In the genomic region with DNA sequence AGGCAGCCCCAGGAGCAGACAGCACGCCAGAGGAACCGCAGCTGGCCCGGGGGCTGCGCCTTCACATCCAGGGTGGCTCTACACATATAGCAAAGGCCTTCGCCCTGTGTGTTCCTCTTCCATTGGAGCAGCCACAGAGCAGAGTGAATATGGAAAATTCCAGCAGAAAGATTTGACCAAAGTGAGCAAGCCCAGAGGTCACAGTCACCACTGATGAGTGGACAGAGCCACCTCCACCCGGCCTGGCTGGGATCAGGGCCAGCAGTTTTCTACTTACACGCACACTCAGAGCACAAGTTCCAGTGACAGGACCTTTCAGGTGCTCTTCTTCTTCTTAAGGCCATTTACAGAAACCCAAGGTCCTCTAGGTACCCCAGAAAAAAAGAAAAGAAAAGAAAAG, we compare ENCODE assay signal across 19 mouse cellular contexts.
DNase-seq lines count a peak whose midpoint lies in the region; ATAC-seq and TF ChIP-seq lines count a peak whose summit lies in the region.
"Had no signal": no experiment of that assay in that cellular context is flagged by ENCODE, and none has a peak within 500 bp of the region (broad histone marks: within the 10 kb centered on the region; RNA-seq: fewer than 3 reads in every experiment).

No protein-coding gene starts in this region.

- H3K36me3 ChIP-seq in forebrain, embryonic 10.5 days (replicated peaks), result no peaks in the 10 kb centered on the region
- H3K36me3 ChIP-seq in forebrain, embryonic 12.5 days (replicated peaks), result no peaks in the 10 kb centered on the region
- H3K36me3 ChIP-seq in kidney, adult 2 months (ENCODE audit: control insufficient read depth, insufficient read depth, low read length), result no peaks in the 10 kb centered on the region
- H3K36me3 ChIP-seq in neural tube, embryonic 13.5 days, result no peaks in the 10 kb centered on the region
- H3K36me3 ChIP-seq: embryonic facial prominence, embryonic 12.5 days; intestine, embryonic 15.5 days; lung, embryonic 15.5 days; neural tube, embryonic 12.5 days had no signal

- no peaks in the 10 kb centered on the region for H3K9me3 ChIP-seq in forebrain, embryonic 10.5 days
- H3K9me3 ChIP-seq in forebrain, embryonic 12.5 days, result no peaks in the 10 kb centered on the region
- H3K9me3 ChIP-seq in neural tube, embryonic 13.5 days, result no peaks in the 10 kb centered on the region
- H3K9me3 ChIP-seq: embryonic facial prominence, embryonic 12.5 days; intestine, embryonic 15.5 days; lung, embryonic 15.5 days; neural tube, embryonic 12.5 days had no signal

- H3K4me1 ChIP-seq in forebrain, embryonic 10.5 days, result peaks cover 47% of the 10 kb centered on the region
- H3K4me1 ChIP-seq in forebrain, embryonic 12.5 days, result peaks cover 48% of the 10 kb centered on the region
- H3K4me1 ChIP-seq in kidney, adult 2 months (ENCODE audit: control insufficient read depth, insufficient read depth, low read length), result no peaks in the 10 kb centered on the region
- peaks cover 63% of the 10 kb centered on the region for H3K4me1 ChIP-seq in neural tube, embryonic 13.5 days (replicated peaks)
- H3K4me1 ChIP-seq: intestine, embryonic 15.5 days had no signal

- TF ChIP-seq CTCF in kidney, adult 2 months (conservative IDR thresholded peaks at IDR 0.05; ENCODE audit: insufficient read depth, insufficient read length, low read depth, low read length), result no peak

- DNase-seq in forebrain, embryonic 10.5 days (ENCODE audit: extremely low spot score, low spot score), result no peak
- DNase-seq in kidney, adult 2 months, result peak; percentile 51
- no peak for DNase-seq in kidney, postnatal 4 days
- DNase-seq in neural tube, embryonic 10.5 days (ENCODE audit: extremely low spot score, low spot score), result no peak
- DNase-seq in kidney, postnatal 36 days, result peak; percentile 11 to 40
- DNase-seq in left cerebral cortex, postnatal 25 days (ENCODE audit: low spot score in 2 of 2), result no peak
- DNase-seq: cerebellum, adult 9-10 months; heart, postnatal 10 days; lung, postnatal 4 days; thymus, postnatal 25 days had no signal

- intact Hi-C loops in left cerebral cortex, postnatal 25 days (cut with DNase I), result no loop called here

- 89% methylated on average over 7 of the region's 7 CpGs for WGBS in forebrain, embryonic 10.5 days
- 83% methylated on average over 7 of the region's 7 CpGs for WGBS in forebrain, embryonic 12.5 days
- 72% methylated on average over 7 of the region's 7 CpGs for WGBS in kidney, adult 2 months
- 91% methylated on average over 7 of the region's 7 CpGs for WGBS in neural tube, embryonic 13.5 days

- peak overlapping the region; percentile 62 for H3K27ac ChIP-seq in forebrain, embryonic 10.5 days
- no peak overlapping the region for H3K27ac ChIP-seq in forebrain, embryonic 12.5 days
- no peak overlapping the region for H3K27ac ChIP-seq in kidney, adult 2 months (ENCODE audit: insufficient read depth, low read depth, low read length)
- H3K27ac ChIP-seq in neural tube, embryonic 13.5 days (replicated peaks), result peak overlapping the region; percentile 38; the same call in 1 of the 2 replicates
- H3K27ac ChIP-seq: embryonic facial prominence, embryonic 12.5 days; intestine, embryonic 15.5 days; liver, embryonic 14.5 days; lung, embryonic 15.5 days; neural tube, embryonic 12.5 days had no signal

- H3K27me3 ChIP-seq in forebrain, embryonic 10.5 days (ENCODE audit: poor library complexity, severe bottlenecking), result no peaks in the 10 kb centered on the region
- H3K27me3 ChIP-seq in forebrain, embryonic 12.5 days, result no peaks in the 10 kb centered on the region
- H3K27me3 ChIP-seq in kidney, adult 2 months (replicated peaks; ENCODE audit: control insufficient read depth, insufficient read depth, low read length), result no peaks in the 10 kb centered on the region
- no peaks in the 10 kb centered on the region for H3K27me3 ChIP-seq in neural tube, embryonic 13.5 days
- H3K27me3 ChIP-seq: embryonic facial prominence, embryonic 12.5 days; intestine, embryonic 15.5 days; lung, embryonic 15.5 days; neural tube, embryonic 12.5 days had no signal

- TF ChIP-seq POLR2A in kidney, adult 2 months (IDR thresholded peaks at IDR 0.05; ENCODE audit: low read depth, low read length), result no peak

- no peak overlapping the region for H3K4me2 ChIP-seq in forebrain, embryonic 12.5 days
- H3K4me2 ChIP-seq in neural tube, embryonic 13.5 days, result no peak overlapping the region
- H3K4me2 ChIP-seq: embryonic facial prominence, embryonic 12.5 days; heart, embryonic 11.5 days; hindbrain, embryonic 14.5 days; intestine, embryonic 15.5 days; lung, embryonic 15.5 days; neural tube, embryonic 12.5 days had no signal

- H3K4me3 ChIP-seq in forebrain, embryonic 10.5 days, result no peak overlapping the region
- H3K4me3 ChIP-seq in forebrain, embryonic 12.5 days (replicated peaks), result no peak overlapping the region
- no peak overlapping the region for H3K4me3 ChIP-seq in kidney, adult 2 months (ENCODE audit: insufficient read depth, low read depth, low read length)
- no peak overlapping the region for H3K4me3 ChIP-seq in neural tube, embryonic 13.5 days
- H3K4me3 ChIP-seq: embryonic facial prominence, embryonic 12.5 days; intestine, embryonic 15.5 days; lung, embryonic 15.5 days; neural tube, embryonic 12.5 days had no signal

- H3K9ac ChIP-seq in forebrain, embryonic 12.5 days, result no peak overlapping the region
- no peak overlapping the region for H3K9ac ChIP-seq in neural tube, embryonic 13.5 days
- H3K9ac ChIP-seq: embryonic facial prominence, embryonic 12.5 days; intestine, embryonic 15.5 days; liver, embryonic 14.5 days; lung, embryonic 15.5 days; neural tube, embryonic 12.5 days had no signal

- no peak for ATAC-seq in forebrain, embryonic 12.5 days (ENCODE audit: low FRiP score)
- ATAC-seq in neural tube, embryonic 13.5 days (ENCODE audit: low read depth), result no peak
- ATAC-seq: intestine, embryonic 15.5 days had no signal

Comparison
In these comparisons a context has a peak if more than half of its experiments do, and no peak if none do; other contexts are left out.
1. DNase-seq: peak in kidney, adult 2 months (single experiment) and kidney, postnatal 36 days (2 of 2); none in forebrain, embryonic 10.5 days (single experiment), kidney, postnatal 4 days (0 of 2), neural tube, embryonic 10.5 days (single experiment) and left cerebral cortex, postnatal 25 days (0 of 2).
2. H3K27ac ChIP-seq: peak in forebrain, embryonic 10.5 days (single experiment) and neural tube, embryonic 13.5 days (single experiment); none in forebrain, embryonic 12.5 days (single experiment) and kidney, adult 2 months (single experiment).